Mouse (Mus musculus) midbrain, embryonic 13.5 days (tissue): Measurements from ENCODE around the gene Ackr1. TPM values are rescaled to one million over a fixed set of nuclear protein-coding genes. Genes with fewer than 3 reads are reported as not detected.

ENCODE experiments used
- ATAC-seq: fragments of 200-750 bp; cut with Nextera tagmentation; 2 replicates; pipeline ENCODE4 v1.8.0; 2017; ENCODE audit warnings: mild to moderate bottlenecking, moderate TSS enrichment, moderate library complexity
- H3K27ac ChIP-seq: fragments of 300-500 bp; sonication (generic); 2 replicates; pipeline ENCODE4 v1.5.1; 2015; ENCODE audit warnings: inconsistent platforms, mild to moderate bottlenecking, moderate library complexity
- H3K27me3 ChIP-seq: fragments of 300-500 bp; sonication (generic); 2 replicates; pipeline ENCODE4 v1.6.1; 2015; ENCODE audit warnings: mild to moderate bottlenecking, inconsistent platforms
- H3K36me3 ChIP-seq: fragments of 300-500 bp; sonication (generic); 2 replicates; pipeline ENCODE4 v1.6.1; 2015; ENCODE audit warnings: mild to moderate bottlenecking, inconsistent platforms
- H3K4me1 ChIP-seq: fragments of 300-500 bp; sonication (generic); replicated peaks from 2 replicates; pipeline ENCODE4 v1.6.1; 2015; ENCODE audit warnings: inconsistent platforms
- H3K4me2 ChIP-seq: fragments of 300-500 bp; sonication (generic); replicated peaks from 2 replicates; pipeline ENCODE4 v1.6.1; 2015; ENCODE audit warnings: moderate library complexity, mild to moderate bottlenecking, inconsistent platforms
- H3K4me3 ChIP-seq: fragments of 300-500 bp; sonication (generic); replicated peaks from 2 replicates; pipeline ENCODE4 v1.5.1; 2015; ENCODE audit warnings: mild to moderate bottlenecking, inconsistent platforms
- H3K9ac ChIP-seq: fragments of 300-500 bp; sonication (generic); replicated peaks from 2 replicates; pipeline ENCODE4 v1.6.1; 2015; ENCODE audit warnings: mild to moderate bottlenecking, inconsistent platforms
- H3K9me3 ChIP-seq: fragments of 300-500 bp; sonication (generic); 2 replicates; pipeline ENCODE4 v1.6.1; 2016; ENCODE audit warnings: mild to moderate bottlenecking, inconsistent platforms
- WGBS: fragments of 180-500 bp; shearing (Covaris S2); methylation state at CpG from one replicate; pipeline ENCODE4 v1.1.7; 2015; 5-methylcytosine and 5-hydroxymethylcytosine counted together
- polyA plus RNA-seq: library from polyadenylated mRNA; unstranded; fragments of >200 nt; fragmentation: Nextera tagmentation; extraction: Ambion mirVana; gene quantifications from 2 replicates; pipeline ENCODE4 v1.2.1, GENCODE M21; 2015

The Ackr1 gene
- polyA plus RNA-seq, 1 experiment from 2014 or later = 14.0 TPM

DNA sequence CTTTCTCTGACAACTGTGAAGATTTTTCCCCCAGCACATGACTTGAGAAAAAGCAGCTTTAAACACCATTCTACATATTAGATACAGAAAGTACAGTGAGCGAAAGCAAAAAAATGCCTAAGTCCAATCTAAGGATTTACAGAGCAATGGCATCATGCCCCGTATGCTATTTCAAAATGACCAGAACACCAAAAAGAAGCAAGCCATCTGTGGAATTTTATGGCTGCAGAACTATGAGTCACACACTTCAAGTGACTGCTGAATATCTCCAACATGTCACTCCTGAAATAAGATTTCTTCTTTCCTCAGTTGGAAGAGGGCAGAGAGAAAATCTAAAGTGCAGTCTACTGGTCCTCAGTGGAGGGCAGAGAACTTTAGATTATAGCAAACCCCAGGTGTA lies 29.9 kb upstream of the Ackr1 start:
- Histone ChIP-seq H3K4me2 (no peak overlapping the region), H3K4me1 (peaks cover 65% of the 10 kb centered on the region), H3K9ac (no peak overlapping the region), H3K36me3 (no peaks in the 10 kb centered on the region), H3K9me3 (no peaks in the 10 kb centered on the region), H3K27ac (no peak overlapping the region), H3K27me3 (no peaks in the 10 kb centered on the region), H3K4me3 (no peak overlapping the region)
- no peak for ATAC-seq
- WGBS = 95% methylated on average over 2 of the region's 2 CpGs

DNA sequence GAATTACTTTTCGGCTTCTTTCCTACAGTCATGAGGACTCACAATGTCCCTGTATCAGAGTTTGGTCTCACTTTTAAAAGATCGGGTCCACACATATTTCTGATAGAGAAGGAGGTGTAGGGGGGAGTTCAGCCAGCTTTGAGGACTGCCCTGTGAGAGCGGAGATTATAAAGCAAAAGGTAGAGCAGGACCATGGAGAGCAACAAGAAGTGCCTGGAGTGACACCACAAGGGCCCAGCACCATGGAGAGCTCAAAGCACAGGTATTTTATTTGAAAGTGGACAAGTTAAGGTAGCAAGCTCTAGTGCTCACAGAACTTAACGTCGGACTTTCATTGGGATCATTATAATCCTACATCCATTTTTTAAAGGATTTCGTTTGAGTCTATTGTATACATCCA lies 28.1 kb upstream of the Ackr1 start:
- Histone ChIP-seq H3K27ac (no peak overlapping the region), H3K27me3 (no peaks in the 10 kb centered on the region), H3K4me2 (no peak overlapping the region), H3K9me3 (no peaks in the 10 kb centered on the region), H3K36me3 (0 out of 2 replicates have a peak, but pooled peaks cover 13% of the 10 kb centered on the region), H3K9ac (no peak overlapping the region), H3K4me3 (no peak overlapping the region), H3K4me1 (peaks cover 66% of the 10 kb centered on the region)
- 58% methylated on average over 6 of the region's 6 CpGs for WGBS
- no peak for ATAC-seq

DNA sequence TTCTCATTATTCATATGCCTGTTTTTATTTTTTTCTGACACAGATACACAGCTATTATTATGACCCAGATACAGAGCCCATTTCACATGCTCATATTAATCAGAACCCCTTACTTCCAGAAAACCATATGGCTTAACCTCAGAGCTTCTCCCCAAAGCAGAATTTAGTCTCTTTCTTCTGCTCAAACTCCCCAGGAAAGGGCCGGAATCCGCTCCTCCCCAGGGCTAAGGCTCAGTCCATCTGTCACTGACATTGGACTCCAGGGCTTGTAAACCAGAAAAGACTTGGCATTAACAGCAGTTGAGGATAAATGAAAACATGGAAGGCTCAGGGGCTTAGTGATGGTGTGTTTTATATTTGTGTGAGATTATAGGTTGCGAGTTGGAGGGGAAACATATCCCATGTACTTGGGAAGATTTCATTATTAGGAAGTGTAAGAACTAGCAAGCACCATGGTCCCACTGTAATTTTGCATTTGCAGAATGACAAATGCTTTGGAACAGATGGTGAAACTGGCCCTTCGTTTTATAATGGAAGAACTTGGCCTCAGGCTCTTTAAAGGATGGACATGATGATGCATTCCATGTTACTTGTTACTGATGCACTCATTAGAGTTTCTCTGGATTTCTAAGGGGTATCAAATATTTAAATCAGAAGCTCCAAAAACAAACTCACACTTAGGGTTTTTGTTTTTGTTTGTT lies 26.2 kb upstream of the Ackr1 start:
- Histone ChIP-seq H3K9ac (no peak overlapping the region), H3K36me3 (peaks cover 18% of the 10 kb centered on the region; the same call in 1 of the 2 replicates), H3K27ac (0 out of 2 replicates have a peak overlapping the region, but pooled peaks have one; percentile 25), H3K4me3 (no peak overlapping the region), H3K27me3 (no peaks in the 10 kb centered on the region), H3K4me1 (peaks cover 57% of the 10 kb centered on the region), H3K9me3 (no peaks in the 10 kb centered on the region), H3K4me2 (no peak overlapping the region)
- 57% methylated on average over 4 of the region's 4 CpGs for WGBS
- ATAC-seq = no peak

DNA sequence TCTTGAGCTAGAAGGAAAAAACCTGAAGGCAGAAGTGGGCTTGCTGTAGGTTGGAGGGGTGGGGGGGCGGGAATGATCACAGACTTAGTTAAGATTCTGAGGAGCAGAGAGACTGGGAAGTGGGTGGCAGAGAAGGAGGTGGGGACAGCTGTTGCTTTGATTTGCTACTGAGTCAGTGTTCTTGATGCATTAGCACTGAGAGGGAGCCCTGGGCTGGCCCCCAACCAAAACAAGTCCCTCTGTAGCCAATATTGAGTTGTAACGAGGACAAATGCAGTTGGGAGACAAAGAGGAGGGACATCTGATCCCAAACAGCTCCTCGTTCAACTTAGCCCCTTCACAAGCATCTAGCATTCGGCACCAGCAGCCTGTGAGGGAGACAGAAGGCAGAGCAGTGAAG lies 24.2 kb upstream of the Ackr1 start:
- Histone ChIP-seq H3K27ac (no peak overlapping the region), H3K9ac (no peak overlapping the region), H3K4me3 (no peak overlapping the region), H3K9me3 (no peaks in the 10 kb centered on the region), H3K4me1 (peaks cover 47% of the 10 kb centered on the region), H3K36me3 (peaks cover 20% of the 10 kb centered on the region; the same call in 1 of the 2 replicates), H3K27me3 (no peaks in the 10 kb centered on the region), H3K4me2 (no peak overlapping the region)
- ATAC-seq = no peak
- 33% methylated on average over 4 of the region's 4 CpGs for WGBS

DNA sequence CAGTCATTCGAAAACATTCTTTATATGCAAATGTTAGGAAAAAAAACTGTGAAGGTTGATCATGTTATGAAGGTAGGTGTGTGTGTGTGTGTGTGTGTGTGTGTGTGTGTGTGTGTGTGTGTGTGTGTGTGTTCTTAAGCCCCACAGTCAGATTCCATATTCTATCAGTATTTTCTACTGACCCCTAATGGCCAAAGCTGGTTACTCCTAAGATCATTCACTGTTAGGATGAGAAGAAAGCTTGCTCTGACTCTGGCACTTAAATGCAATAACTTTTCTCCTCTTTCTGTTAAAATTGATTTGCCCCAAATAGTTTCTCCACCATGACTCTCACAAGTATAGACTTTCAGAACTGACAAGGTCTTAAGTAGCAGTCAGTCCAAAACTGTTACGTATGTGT lies 23.1 kb upstream of the Ackr1 start:
- ATAC-seq = no peak
- H3K4me3 ChIP-seq = no peak overlapping the region
- H3K9ac ChIP-seq = no peak overlapping the region
- no peak overlapping the region for H3K4me2 ChIP-seq
- H3K9me3 ChIP-seq = no peaks in the 10 kb centered on the region
- H3K27ac ChIP-seq = no peak overlapping the region
- peaks cover 47% of the 10 kb centered on the region for H3K4me1 ChIP-seq
- no peaks in the 10 kb centered on the region for H3K27me3 ChIP-seq
- H3K36me3 ChIP-seq = peaks cover 20% of the 10 kb centered on the region; the same call in 1 of the 2 replicates
- 87% methylated on average over 2 of the region's 2 CpGs for WGBS

DNA sequence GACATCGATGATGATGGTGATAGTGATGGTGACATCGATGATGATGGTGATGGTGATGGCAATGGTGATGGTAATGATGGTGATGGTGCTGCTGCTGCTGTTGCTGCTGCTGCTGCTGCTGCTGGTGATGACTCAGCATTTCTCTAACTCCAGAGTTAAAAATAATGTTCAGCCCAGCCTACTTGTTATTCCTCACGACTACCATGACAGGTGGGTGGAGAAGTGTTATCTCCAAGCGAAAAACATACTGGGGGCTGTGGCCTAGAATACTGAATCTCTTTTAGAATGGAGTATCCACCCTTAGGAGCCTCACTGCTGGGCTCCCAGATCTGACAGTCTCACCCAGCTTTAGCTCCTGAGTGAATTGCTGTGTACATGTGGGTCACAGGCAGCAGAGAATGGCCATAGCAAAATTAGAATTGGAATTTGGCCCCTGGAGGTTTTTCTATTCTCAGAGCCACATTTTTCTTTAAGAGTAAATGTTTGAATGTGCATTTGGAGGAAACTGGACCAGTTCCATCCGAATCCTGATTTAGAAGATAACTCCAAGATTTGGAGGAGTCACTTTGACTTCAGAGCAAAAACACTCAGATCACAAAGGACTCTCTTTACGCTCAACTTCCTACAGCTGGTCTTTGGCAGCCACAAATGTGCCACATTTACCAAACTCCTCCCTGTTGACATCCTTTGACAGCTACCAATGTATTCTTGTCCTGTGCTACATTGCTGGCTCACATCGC lies 21.7 kb upstream of the Ackr1 start:
- Histone ChIP-seq H3K9me3 (no peaks in the 10 kb centered on the region), H3K4me3 (no peak overlapping the region), H3K27ac (no peak overlapping the region; the same call in 1 of the 2 replicates), H3K9ac (no peak overlapping the region), H3K4me1 (peaks cover 49% of the 10 kb centered on the region), H3K36me3 (peaks cover 20% of the 10 kb centered on the region; the same call in 1 of the 2 replicates), H3K27me3 (no peaks in the 10 kb centered on the region), H3K4me2 (no peak overlapping the region)
- 83% methylated on average over 7 of the region's 7 CpGs for WGBS
- no peak for ATAC-seq

DNA sequence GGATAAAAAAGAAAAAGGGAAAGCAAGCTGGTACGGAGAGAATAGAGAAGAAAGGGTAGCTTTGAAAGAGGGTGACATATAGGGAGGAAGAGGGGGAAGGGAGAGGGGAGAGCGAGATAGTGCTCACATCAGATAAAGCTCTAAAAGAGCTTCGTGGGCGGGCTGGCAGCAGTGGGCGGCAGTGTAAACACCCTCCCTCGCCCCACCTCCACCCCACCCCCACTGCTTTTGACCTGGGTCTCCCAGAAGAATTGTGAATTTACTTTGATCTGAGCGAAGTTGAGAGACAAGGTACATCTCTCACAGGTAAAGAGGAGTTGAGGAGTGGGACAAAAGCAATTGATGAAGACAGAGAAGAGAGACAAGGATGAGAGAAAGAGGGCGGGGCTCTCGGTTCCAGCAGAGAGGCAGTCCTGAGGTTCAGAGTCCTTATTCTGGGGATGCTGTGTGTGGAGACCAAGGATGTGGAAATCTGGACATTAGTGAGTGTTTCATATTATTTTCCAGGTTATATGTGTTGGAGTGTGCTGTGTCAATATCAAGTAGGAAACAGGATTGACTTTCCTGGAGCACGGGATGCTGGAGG lies 16.9 kb upstream of the Ackr1 start, which contains the start of gene Aim2:
TSS of gene Aim2 (plus strand) at position 508 of the 586 bp plus-strand sequence.
- Histone ChIP-seq H3K9me3 (no peaks in the 10 kb centered on the region), H3K9ac (peak within 1 kb of the TSS; percentile 46), H3K4me2 (peak within 1 kb of the TSS; percentile 55), H3K4me3 (peak within 1 kb of the TSS; percentile 33), H3K4me1 (peaks cover 27% of the 10 kb centered on the region), H3K36me3 (peaks cover 27% of the 10 kb centered on the region), H3K27me3 (no peaks in the 10 kb centered on the region), H3K27ac (no peak within 1 kb of the TSS)
- ATAC-seq = peak; percentile 77
- 8% methylated on average over 10 of the region's 10 CpGs for WGBS

DNA sequence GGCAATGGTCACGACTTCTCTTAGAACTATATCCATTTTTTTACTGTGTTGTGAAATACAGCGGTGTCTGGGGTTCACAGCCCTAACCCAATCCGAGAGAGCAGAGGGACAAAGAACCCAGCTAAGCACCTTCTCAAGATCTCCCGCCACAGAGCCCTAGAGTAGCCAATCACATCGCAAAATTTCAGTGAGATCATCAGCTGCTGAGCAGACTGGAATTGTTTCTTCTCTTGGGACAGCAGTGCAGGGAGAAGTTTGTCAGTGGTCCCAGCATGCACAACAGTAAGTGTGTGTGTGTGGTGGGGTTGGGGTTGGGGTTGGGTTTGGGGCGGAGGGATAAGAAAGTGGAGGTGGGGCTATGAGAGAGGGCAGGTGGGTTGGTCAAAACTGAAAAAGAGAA lies 16.4 kb upstream of the Ackr1 start:
- H3K9me3 ChIP-seq = no peaks in the 10 kb centered on the region
- peak overlapping the region; percentile 55 for H3K4me2 ChIP-seq
- H3K27me3 ChIP-seq = no peaks in the 10 kb centered on the region
- peak; percentile 91 for ATAC-seq
- peak overlapping the region; percentile 46 for H3K9ac ChIP-seq
- 1% methylated on average over 6 of the region's 6 CpGs for WGBS
- H3K36me3 ChIP-seq = peaks cover 28% of the 10 kb centered on the region
- H3K27ac ChIP-seq = no peak overlapping the region
- peak overlapping the region; percentile 33 for H3K4me3 ChIP-seq
- peaks cover 24% of the 10 kb centered on the region for H3K4me1 ChIP-seq

DNA sequence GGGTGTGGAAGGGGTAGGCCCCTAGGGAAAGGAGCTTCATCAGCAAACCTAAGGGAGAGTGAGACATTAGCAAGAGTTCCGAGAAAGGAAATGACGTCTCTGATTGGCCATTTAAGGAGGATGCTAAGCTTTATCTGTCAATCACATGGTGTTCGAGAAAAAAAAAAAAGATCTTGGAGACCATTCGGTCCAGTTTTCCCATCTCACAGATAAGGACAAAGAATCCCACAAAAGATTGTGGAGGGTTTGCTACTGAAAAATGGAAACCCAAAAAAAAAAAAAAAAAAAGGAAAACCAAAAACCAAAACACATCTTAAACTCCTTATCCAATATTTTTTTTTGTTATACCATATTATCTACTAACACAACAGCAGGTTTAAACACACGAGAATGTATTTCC lies 15.6 kb upstream of the Ackr1 start:
- no peak overlapping the region for H3K4me3 ChIP-seq
- no peak for ATAC-seq
- 51% methylated on average over 5 of the region's 5 CpGs for WGBS
- no peak overlapping the region for H3K9ac ChIP-seq
- H3K4me1 ChIP-seq = peaks cover 24% of the 10 kb centered on the region
- no peak overlapping the region for H3K4me2 ChIP-seq
- H3K27me3 ChIP-seq = no peaks in the 10 kb centered on the region
- H3K9me3 ChIP-seq = no peaks in the 10 kb centered on the region
- peaks cover 28% of the 10 kb centered on the region for H3K36me3 ChIP-seq
- H3K27ac ChIP-seq = no peak overlapping the region

DNA sequence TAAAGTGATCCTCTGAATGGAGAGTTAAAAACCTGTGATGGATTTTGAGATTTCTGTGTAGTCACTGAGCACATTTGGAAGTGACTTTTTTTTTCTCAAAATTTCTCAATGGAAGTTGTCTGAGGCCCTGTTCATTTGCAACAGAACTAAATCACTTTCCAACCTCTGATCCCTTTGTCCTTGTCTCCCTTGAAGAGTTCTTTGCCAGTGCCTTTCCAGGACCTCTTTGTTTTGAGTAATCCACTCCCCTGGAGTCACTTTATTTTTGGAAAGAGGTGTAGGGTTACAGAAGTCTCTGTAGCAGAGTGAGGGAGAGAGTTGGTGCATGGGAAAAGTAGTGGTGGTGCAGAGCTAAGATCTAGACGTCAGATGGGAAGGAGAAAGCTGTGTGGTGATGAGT lies 15.0 kb upstream of the Ackr1 start:
- no peak for ATAC-seq
- H3K9me3 ChIP-seq = no peaks in the 10 kb centered on the region
- peaks cover 30% of the 10 kb centered on the region for H3K4me1 ChIP-seq
- no peak overlapping the region for H3K27ac ChIP-seq
- WGBS = 6% methylated on average over 1 of the region's 1 CpGs
- no peak overlapping the region for H3K4me3 ChIP-seq
- no peaks in the 10 kb centered on the region for H3K27me3 ChIP-seq
- peaks cover 35% of the 10 kb centered on the region for H3K36me3 ChIP-seq
- H3K9ac ChIP-seq = no peak overlapping the region
- H3K4me2 ChIP-seq = no peak overlapping the region

DNA sequence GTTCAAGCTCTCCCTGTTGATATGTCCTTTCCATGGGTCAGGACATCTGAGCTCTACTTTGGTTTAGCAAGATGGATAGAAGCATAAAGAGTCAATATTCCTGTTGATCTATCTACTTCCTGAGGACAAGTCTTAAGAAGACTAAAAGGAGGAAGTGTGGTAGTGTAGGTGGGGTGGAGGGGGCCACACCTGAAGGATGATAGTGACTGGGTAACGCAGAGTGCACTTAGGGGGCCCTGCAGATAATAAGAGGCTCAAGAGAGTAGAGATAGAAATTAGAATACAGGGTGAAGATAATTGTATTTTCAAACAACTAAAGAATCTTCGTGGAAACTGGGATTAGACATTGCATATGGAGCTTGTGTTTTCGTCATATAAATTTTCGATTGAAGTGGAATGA lies 11.6 kb upstream of the Ackr1 start:
- WGBS = 90% methylated on average over 4 of the region's 4 CpGs

DNA sequence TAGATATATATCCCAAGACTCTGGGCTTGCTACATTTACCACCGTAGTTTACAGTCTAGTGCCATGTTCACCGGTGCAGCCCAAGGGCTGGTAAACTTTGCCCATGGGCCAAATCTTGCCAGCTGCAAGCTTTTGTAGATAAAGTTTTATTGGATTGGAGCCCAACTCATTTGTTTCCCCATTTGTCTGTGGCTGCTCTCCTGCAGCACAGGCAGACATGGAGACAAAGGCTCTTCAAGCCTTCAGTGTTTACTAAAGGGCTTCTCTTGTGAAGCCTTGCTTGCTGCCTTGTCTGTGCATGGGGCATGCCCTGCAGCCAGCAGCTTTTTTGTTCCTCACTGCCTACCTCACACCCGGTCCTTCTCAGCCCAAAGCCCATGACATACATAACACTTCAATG lies 10.4 kb upstream of the Ackr1 start:
- H3K9ac ChIP-seq = no peak overlapping the region
- no peak overlapping the region for H3K4me3 ChIP-seq
- H3K4me2 ChIP-seq = no peak overlapping the region
- ATAC-seq = no peak
- peaks cover 66% of the 10 kb centered on the region for H3K36me3 ChIP-seq
- peaks cover 10% of the 10 kb centered on the region for H3K4me1 ChIP-seq
- no peak overlapping the region for H3K27ac ChIP-seq
- no peaks in the 10 kb centered on the region for H3K9me3 ChIP-seq
- H3K27me3 ChIP-seq = no peaks in the 10 kb centered on the region
- 63% methylated on average over 3 of the region's 3 CpGs for WGBS

More for the DNA sequence above, 11.6 kb upstream of the Ackr1 start:
- H3K27me3 ChIP-seq = no peaks in the 10 kb centered on the region
- no peak overlapping the region for H3K9ac ChIP-seq
- no peak overlapping the region for H3K27ac ChIP-seq
- peaks cover 16% of the 10 kb centered on the region for H3K4me1 ChIP-seq
- H3K36me3 ChIP-seq = peaks cover 62% of the 10 kb centered on the region
- no peak overlapping the region for H3K4me3 ChIP-seq
- ATAC-seq = no peak
- no peak overlapping the region for H3K4me2 ChIP-seq
- no peaks in the 10 kb centered on the region for H3K9me3 ChIP-seq
